Mouse (Mus musculus): ENCODE measurements around the gene Frk. TPM values are rescaled to one million over a fixed set of nuclear protein-coding genes. Genes with fewer than 3 reads are reported as not detected.
A peak's percentile ranks its signal among the peaks of the same experiment; 100 is the strongest.

The Frk gene
- total RNA-seq, 2 experiments from 2014 or later = 0.32 to 0.56 TPM

- peak; percentile 27 for TF ChIP-seq CTCF (IDR thresholded peaks at IDR 0.05)
- DNase-seq (ENCODE audit: extremely low spot score in 1 of 2, low spot score in 2 of 2) = no peak
- H3K4me3 ChIP-seq = no peak overlapping the region
- intact Hi-C loops (cut with DNase I) = no loop called here
- no peak overlapping the region for H3K27ac ChIP-seq
Measured at GRCm38 (mm10) chr10:34638245-34638644, 155.0 kb downstream of the Frk start.

Other genes starting within 250 kb of the Frk start
- gene Tspyl1, start 201.2 kb upstream of the Frk start, total RNA-seq (2021) = 100 to 1,000 TPM; 161 to 169 TPM
- gene Tspyl4, start 186.0 kb upstream of the Frk start, total RNA-seq (2021) = 100 to 1,000 TPM; 386 to 404 TPM
- gene Col10a1, start 93.4 kb upstream of the Frk start, total RNA-seq (2021) = under 1 TPM; 0.50 to 0.91 TPM
- gene Nt5dc1, start 64.8 kb upstream of the Frk start, total RNA-seq (2021) = 1 to 10 TPM; 2.7 to 3.1 TPM

Measured in left cerebral cortex, adult 2 months (tissue).